Mouse (Mus musculus) kidney, postnatal 0 days (tissue): ENCODE results near the gene Crybb1. TPM values are rescaled to one million over a fixed set of nuclear protein-coding genes. Genes with fewer than 3 reads are reported as not detected.
A peak's percentile ranks its signal among the peaks of the same experiment; 100 is the strongest.

Experiments
- ATAC-seq: fragments of 200-750 bp; cut with Nextera tagmentation; replicated peaks from 2 replicates; pipeline ENCODE4 v1.8.0; 2017; ENCODE audit warnings: low read depth, moderate number of reproducible peaks, moderate TSS enrichment, moderate library complexity; ENCODE audit not compliant: low FRiP score
- DNase-seq: peaks from one replicate; pipeline ENCODE4 v3.0.0-alpha.2; 2016; ENCODE audit warnings: low spot score
- H3K27ac ChIP-seq: fragments of 300-500 bp; sonication (generic); 2 replicates; pipeline ENCODE4 v1.5.1; 2014; ENCODE audit warnings: mild to moderate bottlenecking
- H3K27me3 ChIP-seq: fragments of 300-500 bp; sonication (generic); 2 replicates; pipeline ENCODE4 v1.6.1; 2014; ENCODE audit warnings: low read length, mixed read lengths; ENCODE audit not compliant: insufficient read depth
- H3K36me3 ChIP-seq: fragments of 300-500 bp; sonication (generic); 2 replicates; pipeline ENCODE4 v1.6.1; 2014; ENCODE audit warnings: low read length, mixed read lengths; ENCODE audit not compliant: insufficient read depth
- H3K4me1 ChIP-seq: fragments of 300-500 bp; sonication (generic); replicated peaks from 2 replicates; pipeline ENCODE4 v1.6.1; 2014; ENCODE audit warnings: antibody characterized with exemption, low read length, mixed read lengths; ENCODE audit not compliant: insufficient read depth
- H3K4me2 ChIP-seq: fragments of 300-500 bp; sonication (generic); 2 replicates; pipeline ENCODE4 v1.6.1; 2014; ENCODE audit warnings: mild to moderate bottlenecking, low read length, moderate library complexity, mixed read lengths
- H3K4me3 ChIP-seq: fragments of 300-500 bp; sonication (generic); replicated peaks from 2 replicates; pipeline ENCODE4 v1.5.1; 2014; ENCODE audit warnings: low read depth, low read length
- H3K9ac ChIP-seq: fragments of 300-500 bp; sonication (generic); 2 replicates; pipeline ENCODE4 v1.6.1; 2014; ENCODE audit warnings: low read depth, low read length
- H3K9me3 ChIP-seq: fragments of 300-500 bp; sonication (generic); replicated peaks from 2 replicates; pipeline ENCODE4 v1.6.1; 2016; ENCODE audit warnings: low read length, inconsistent platforms, mixed read lengths
- CTCF ChIP-seq: IDR thresholded peaks from 2 replicates; pipeline ENCODE4 v1.5.1; 2016; ENCODE audit warnings: antibody characterized with exemption, low read depth, mild to moderate bottlenecking, moderate library complexity
- WGBS: fragments of 180-500 bp; shearing (Covaris S2); extraction: QIAGEN DNeasy Blood & Tissue Kit; methylation state at CpG from one replicate; pipeline ENCODE4 v1.1.7; 2014; 5-methylcytosine and 5-hydroxymethylcytosine counted together
- polyA plus RNA-seq: library from polyadenylated mRNA; unstranded; fragments of >200 nt; fragmentation: Nextera tagmentation; extraction: Ambion mirVana; gene quantifications from 2 replicates; pipeline ENCODE4 v1.2.1, GENCODE M21; 2015

Gene Crybb1
- polyA plus RNA-seq, 1 experiment from 2014 or later: 3.4 TPM

DNA sequence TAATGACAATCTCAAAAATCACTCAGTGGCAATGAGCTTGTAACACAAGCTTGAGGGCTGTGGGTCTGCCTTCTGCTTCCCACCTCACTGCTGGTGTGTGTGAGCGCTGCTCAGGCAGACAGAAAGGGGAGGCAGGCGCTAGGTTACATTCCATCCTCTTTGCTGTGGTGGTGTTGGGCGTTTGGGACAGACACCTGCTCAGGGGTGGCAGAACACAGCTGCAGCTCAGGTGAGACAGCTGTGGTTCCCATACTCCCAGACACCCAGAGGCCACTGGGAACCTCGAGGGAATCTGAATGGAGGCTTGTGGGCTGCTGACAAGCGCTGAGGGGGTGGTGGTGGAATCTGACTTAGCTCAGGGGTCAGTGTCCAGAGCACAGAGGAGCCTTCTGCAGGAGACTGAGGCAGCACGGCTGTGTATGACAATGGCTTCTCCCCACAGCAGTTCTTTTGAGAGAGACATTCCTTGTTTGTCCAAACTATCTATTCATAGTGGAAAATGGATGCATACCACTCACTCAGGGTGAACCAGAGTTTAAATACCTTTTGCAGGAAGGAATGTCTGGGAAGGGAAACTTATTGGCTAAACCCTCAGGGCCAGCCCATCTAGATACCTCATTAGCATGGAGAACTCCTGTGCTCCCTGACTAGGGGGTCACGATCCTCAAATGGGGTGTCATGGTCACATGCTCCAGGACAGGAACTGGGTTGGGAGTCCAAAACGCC is 10.6 kb upstream of the Crybb1 start:
- DNase-seq (no peak), ATAC-seq (no peak)
- Histone ChIP-seq H3K27me3 (no peaks in the 10 kb centered on the region), H3K9ac (no peak overlapping the region), H3K4me1 (no peaks in the 10 kb centered on the region), H3K36me3 (no peaks in the 10 kb centered on the region), H3K27ac (no peak overlapping the region; the same call in 1 of the 2 replicates), H3K4me3 (no peak overlapping the region), H3K4me2 (no peak overlapping the region), H3K9me3 (no peaks in the 10 kb centered on the region)
- 37% methylated on average over 8 of the region's 8 CpGs for WGBS
- no peak for TF ChIP-seq CTCF

- Histone ChIP-seq H3K4me1 (no peaks in the 10 kb centered on the region), H3K9me3 (no peaks in the 10 kb centered on the region), H3K9ac (no peak overlapping the region), H3K27me3 (no peaks in the 10 kb centered on the region), H3K27ac (no peak overlapping the region), H3K36me3 (no peaks in the 10 kb centered on the region), H3K4me3 (no peak overlapping the region), H3K4me2 (no peak overlapping the region)
- DNase-seq: no peak
- no peak for ATAC-seq
- TF ChIP-seq CTCF: no peak
- WGBS: 48% methylated on average over 8 of the region's 8 CpGs
These were observed 8.2 kb upstream of the Crybb1 start for GRCm38 (mm10) chr5:112247399-112247798.

DNA sequence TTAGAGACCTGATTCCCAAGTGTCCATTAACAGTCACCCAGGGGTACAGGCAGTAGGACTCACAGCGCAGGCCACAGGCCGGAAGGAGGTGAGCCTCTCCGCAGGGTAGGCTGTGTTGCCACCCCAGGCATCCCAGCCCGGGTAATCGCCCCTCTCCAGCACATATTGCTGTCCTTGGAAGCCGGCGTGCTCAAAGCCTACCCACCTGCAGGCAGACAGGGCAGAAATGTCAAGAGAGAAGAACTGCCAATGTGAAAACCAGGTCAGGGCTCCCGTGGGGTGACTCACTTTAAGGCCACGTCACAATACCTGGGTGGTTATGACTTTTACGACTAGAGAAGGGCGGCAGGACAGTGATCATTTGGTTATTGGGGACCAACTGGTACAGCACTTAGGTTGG is 6.5 kb upstream of the Crybb1 start:
- Histone ChIP-seq H3K27me3 (no peaks in the 10 kb centered on the region), H3K36me3 (no peaks in the 10 kb centered on the region), H3K4me2 (no peak overlapping the region), H3K9me3 (no peaks in the 10 kb centered on the region), H3K9ac (no peak overlapping the region), H3K27ac (no peak overlapping the region), H3K4me3 (no peak overlapping the region), H3K4me1 (0 out of 2 replicates have a peak, but pooled peaks cover 2% of the 10 kb centered on the region)
- no peak for TF ChIP-seq CTCF
- ATAC-seq: no peak
- 88% methylated on average over 11 of the region's 11 CpGs for WGBS
- no peak for DNase-seq

- Histone ChIP-seq H3K4me3 (no peak within 1 kb of the TSS), H3K27me3 (no peaks in the 10 kb centered on the region), H3K4me2 (no peak within 1 kb of the TSS), H3K9ac (no peak within 1 kb of the TSS), H3K4me1 (0 out of 2 replicates have a peak, but pooled peaks cover 12% of the 10 kb centered on the region), H3K9me3 (no peaks in the 10 kb centered on the region), H3K27ac (no peak within 1 kb of the TSS), H3K36me3 (no peaks in the 10 kb centered on the region)
- no peak for DNase-seq
- ATAC-seq: no peak
- no peak for TF ChIP-seq CTCF
- 60% methylated on average over 2 of the region's 2 CpGs for WGBS
These were observed 3.2 kb upstream of the Crybb1 start, which contains the start of gene Cryba4 for GRCm38 (mm10) chr5:112252400-112252799. Gene Cryba4, minus strand, starts transcription at chr5:112252518.

DNA sequence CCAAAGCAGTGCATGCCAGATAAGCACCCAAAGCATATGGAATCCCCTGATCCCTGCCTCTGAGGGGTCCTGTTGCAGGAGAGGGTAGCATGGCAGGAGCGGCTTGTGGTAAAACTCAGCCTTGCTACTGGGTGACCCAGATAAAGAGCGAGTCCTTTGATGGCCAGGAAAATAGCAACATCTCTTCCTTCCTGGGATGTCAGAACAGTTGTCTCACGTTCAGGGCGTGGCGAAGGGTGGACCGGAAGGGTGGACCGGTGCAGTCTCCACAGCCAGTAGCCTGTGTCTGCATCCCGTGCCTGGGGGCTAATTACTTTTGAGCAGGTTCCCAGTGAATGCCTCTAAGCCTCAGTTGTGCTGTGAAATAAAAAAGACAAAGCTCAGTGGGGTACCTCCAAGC is 2.4 kb upstream of the Crybb1 start:
- Histone ChIP-seq H3K4me1 (0 out of 2 replicates have a peak, but pooled peaks cover 12% of the 10 kb centered on the region), H3K36me3 (no peaks in the 10 kb centered on the region), H3K4me3 (no peak overlapping the region), H3K27me3 (no peaks in the 10 kb centered on the region), H3K4me2 (no peak overlapping the region), H3K27ac (no peak overlapping the region), H3K9ac (no peak overlapping the region), H3K9me3 (no peaks in the 10 kb centered on the region)
- no peak for ATAC-seq
- DNase-seq: no peak
- WGBS: 40% methylated on average over 8 of the region's 8 CpGs
- no peak for TF ChIP-seq CTCF

GRCm38 (mm10) chr5:112254282-112254806 is 1.3 kb upstream of the Crybb1 start:
- H3K4me2 ChIP-seq: no peak overlapping the region
- H3K36me3 ChIP-seq: no peaks in the 10 kb centered on the region
- no peak for DNase-seq
- TF ChIP-seq CTCF: no peak
- no peak for ATAC-seq
- WGBS: 65% methylated on average over 7 of the region's 7 CpGs
- H3K9me3 ChIP-seq: no peaks in the 10 kb centered on the region
- H3K4me3 ChIP-seq: no peak overlapping the region
- H3K4me1 ChIP-seq: 0 out of 2 replicates have a peak, but pooled peaks cover 12% of the 10 kb centered on the region
- 0 out of 2 replicates have a peak overlapping the region, but pooled peaks have one; percentile 1 for H3K9ac ChIP-seq
- no peaks in the 10 kb centered on the region for H3K27me3 ChIP-seq
- H3K27ac ChIP-seq: peak overlapping the region; percentile 25; the same call in 1 of the 2 replicates
